Mouse (Mus musculus) midbrain, embryonic 16.5 days (tissue): ENCODE data around the gene Vezf1. TPM values are rescaled to one million over a fixed set of nuclear protein-coding genes. Genes with fewer than 3 reads are reported as not detected.
"Not testable (repeated sequence)": the region's sequence is repeated elsewhere in the genome, so short reads cannot be mapped to it uniquely, and the experiment has no call there.

Experiments used
- ATAC-seq: fragments of 200-750 bp; cut with Nextera tagmentation; 2 replicates; pipeline ENCODE4 v1.8.0; 2017; ENCODE audit warnings: moderate TSS enrichment
- H3K27ac ChIP-seq: fragments of 300-500 bp; sonication (generic); 2 replicates; pipeline ENCODE4 v1.5.1; 2014; ENCODE audit warnings: mild to moderate bottlenecking, low read length, mixed read lengths
- H3K27me3 ChIP-seq: fragments of 300-500 bp; sonication (generic); 2 replicates; pipeline ENCODE4 v1.6.1; 2014; ENCODE audit warnings: low read depth, low read length, mixed read lengths; ENCODE audit not compliant: control insufficient read depth, insufficient read depth
- H3K36me3 ChIP-seq: fragments of 300-500 bp; sonication (generic); 2 replicates; pipeline ENCODE4 v1.6.1; 2014; ENCODE audit warnings: mild to moderate bottlenecking, low read length, moderate library complexity, mixed read lengths; ENCODE audit not compliant: control insufficient read depth, insufficient read depth
- H3K4me1 ChIP-seq: fragments of 300-500 bp; sonication (generic); 2 replicates; pipeline ENCODE4 v1.6.1; 2014; ENCODE audit warnings: mild to moderate bottlenecking, low read length, mixed read lengths; ENCODE audit not compliant: control insufficient read depth, insufficient read depth
- H3K4me2 ChIP-seq: fragments of 300-500 bp; sonication (generic); 2 replicates; pipeline ENCODE4 v1.6.1; 2014; ENCODE audit warnings: mild to moderate bottlenecking, low read length, mixed read lengths
- H3K4me3 ChIP-seq: fragments of 300-500 bp; sonication (generic); 2 replicates; pipeline ENCODE4 v1.5.1; 2014; ENCODE audit warnings: low read depth, mild to moderate bottlenecking, low read length, moderate library complexity, mixed read lengths
- H3K9ac ChIP-seq: fragments of 300-500 bp; sonication (generic); 2 replicates; pipeline ENCODE4 v1.6.1; 2014; ENCODE audit warnings: low read depth, low read length, mixed read lengths
- H3K9me3 ChIP-seq: fragments of 300-500 bp; sonication (generic); replicated peaks from 2 replicates; pipeline ENCODE4 v1.6.1; 2014; ENCODE audit warnings: mild to moderate bottlenecking, low read length, mixed read lengths; ENCODE audit not compliant: control insufficient read depth, poor library complexity, severe bottlenecking
- WGBS: fragments of 180-500 bp; shearing (Covaris S2); extraction: QIAGEN DNeasy Blood & Tissue Kit; methylation state at CpG from one replicate; pipeline ENCODE4 v1.1.7; 2014; 5-methylcytosine and 5-hydroxymethylcytosine counted together
- polyA plus RNA-seq: library from polyadenylated mRNA; unstranded; fragments of >200 nt; fragmentation: Nextera tagmentation; extraction: Ambion mirVana; gene quantifications from 2 replicates; pipeline ENCODE4 v1.2.1, GENCODE M21; 2015

Gene Vezf1
- polyA plus RNA-seq, 1 experiment from 2014 or later = 39.5 TPM

DNA sequence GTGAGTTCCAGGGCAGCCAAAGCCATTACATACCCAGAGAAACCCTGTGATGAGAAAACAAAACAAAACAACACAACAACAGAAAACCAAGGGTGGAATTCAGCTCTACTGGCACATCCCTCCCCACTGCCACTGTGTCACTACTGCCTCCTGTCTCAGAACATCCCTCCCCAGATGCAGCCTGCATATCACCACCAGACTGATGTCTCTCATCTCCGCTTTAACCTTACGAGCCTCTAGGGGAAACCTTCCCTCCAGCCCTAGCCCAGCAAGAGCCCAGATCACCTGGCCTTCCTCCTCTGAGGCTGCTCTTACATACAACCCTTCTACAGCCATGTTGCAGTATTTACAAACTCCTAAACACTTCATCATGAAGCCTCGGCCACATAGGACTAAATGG, 30.7 kb upstream of the Vezf1 start:
- no peak overlapping the region for H3K9ac ChIP-seq
- H3K4me2 ChIP-seq = no peak overlapping the region
- no peak for ATAC-seq
- H3K9me3 ChIP-seq = no peaks in the 10 kb centered on the region
- no peak overlapping the region for H3K27ac ChIP-seq
- H3K4me3 ChIP-seq = no peak overlapping the region
- H3K27me3 ChIP-seq = no peaks in the 10 kb centered on the region
- H3K4me1 ChIP-seq = no peaks in the 10 kb centered on the region
- 83% methylated on average over 3 of the region's 3 CpGs for WGBS
- H3K36me3 ChIP-seq = no peaks in the 10 kb centered on the region; the same call in 1 of the 2 replicates

- 96% methylated on average over 1 of the region's 1 CpGs for WGBS
- ATAC-seq = no peak
Observed at GRCm38 (mm10) chr11:88039066-88039465, 29.0 kb upstream of the Vezf1 start.

GRCm38 (mm10) chr11:88044314-88044713, 23.8 kb upstream of the Vezf1 start:
- Histone ChIP-seq H3K9ac (no peak overlapping the region), H3K4me2 (no peak overlapping the region), H3K4me3 (no peak overlapping the region), H3K9me3 (no peaks in the 10 kb centered on the region), H3K36me3 (peaks cover 2% of the 10 kb centered on the region; the same call in 1 of the 2 replicates), H3K27ac (no peak overlapping the region), H3K27me3 (no peaks in the 10 kb centered on the region), H3K4me1 (peaks cover 16% of the 10 kb centered on the region)
- ATAC-seq = no peak

More at GRCm38 (mm10) chr11:88039066-88039465, 29.0 kb upstream of the Vezf1 start:
- H3K27me3 ChIP-seq = no peaks in the 10 kb centered on the region
- no peak overlapping the region for H3K4me2 ChIP-seq
- H3K4me3 ChIP-seq = no peak overlapping the region
- H3K9ac ChIP-seq = no peak overlapping the region
- no peaks in the 10 kb centered on the region for H3K4me1 ChIP-seq
- no peak overlapping the region for H3K27ac ChIP-seq
- H3K9me3 ChIP-seq = no peaks in the 10 kb centered on the region
- H3K36me3 ChIP-seq = no peaks in the 10 kb centered on the region

DNA sequence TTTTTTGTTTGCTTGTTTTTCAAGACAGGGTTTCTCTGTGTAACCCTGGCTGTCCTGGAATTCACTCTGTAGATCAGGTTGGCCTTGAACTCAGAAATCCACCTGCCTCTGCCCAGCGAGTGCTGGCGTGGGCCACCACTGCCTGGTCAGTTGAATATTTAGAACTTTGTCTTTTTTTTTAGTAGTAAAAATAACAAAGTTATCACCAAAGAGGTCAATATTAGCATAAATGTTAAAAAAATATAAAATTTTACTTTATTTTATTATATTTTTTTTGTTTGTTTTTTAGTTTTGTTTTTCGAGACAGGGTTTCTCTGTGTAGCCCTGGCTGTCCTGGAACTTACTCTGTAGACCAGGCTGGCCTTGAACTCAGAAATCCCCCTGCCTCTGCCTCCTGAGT, 22.9 kb upstream of the Vezf1 start:
- not testable (repeated sequence) for H3K9me3 ChIP-seq, H3K36me3 ChIP-seq, H3K4me3 ChIP-seq, H3K9ac ChIP-seq, ATAC-seq, H3K27me3 ChIP-seq, H3K4me2 ChIP-seq, H3K27ac ChIP-seq
- WGBS = 98% methylated on average over 3 of the region's 3 CpGs
- H3K4me1 ChIP-seq = peaks cover 24% of the 10 kb centered on the region

GRCm38 (mm10) chr11:88045878-88046277, 22.2 kb upstream of the Vezf1 start:
- WGBS = 87% methylated on average over 4 of the region's 4 CpGs
- Histone ChIP-seq H3K9me3 (no peaks in the 10 kb centered on the region), H3K27me3 (no peaks in the 10 kb centered on the region), H3K4me3 (no peak overlapping the region), H3K9ac (no peak overlapping the region), H3K4me2 (no peak overlapping the region; the same call in 1 of the 2 replicates), H3K36me3 (peaks cover 10% of the 10 kb centered on the region; the same call in 1 of the 2 replicates), H3K27ac (no peak overlapping the region), H3K4me1 (peaks cover 27% of the 10 kb centered on the region)
- no peak for ATAC-seq

DNA sequence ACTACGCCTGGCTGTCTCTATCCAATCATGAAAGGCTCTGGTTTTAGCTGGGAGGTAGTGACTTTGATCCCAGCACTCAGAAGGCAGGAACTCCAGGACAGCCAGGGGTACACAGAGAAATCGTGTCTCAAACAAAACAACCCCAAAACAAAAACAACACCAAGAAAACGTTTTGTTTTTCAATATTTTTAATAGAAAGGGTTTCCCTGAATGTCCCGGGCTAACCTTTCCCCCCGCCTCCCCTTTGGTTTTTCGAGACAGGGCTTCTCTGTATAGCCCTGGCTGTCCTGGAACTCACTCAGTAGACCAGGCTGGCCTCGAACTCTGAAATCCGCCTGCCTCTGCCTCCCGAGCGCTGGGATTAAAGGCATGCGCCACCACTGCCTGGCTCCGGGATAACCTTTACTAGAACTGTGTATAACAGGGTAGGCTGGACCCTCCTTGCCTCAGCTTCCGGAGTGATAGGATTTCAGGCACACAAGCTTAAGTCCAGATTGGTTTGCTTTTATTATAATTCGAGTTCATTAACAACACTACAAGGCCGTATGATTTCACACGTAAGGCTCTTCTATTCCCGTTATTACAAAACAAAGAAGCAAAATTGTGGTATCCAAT, 21.6 kb upstream of the Vezf1 start:
- H3K27me3 ChIP-seq = no peaks in the 10 kb centered on the region
- H3K9me3 ChIP-seq = no peaks in the 10 kb centered on the region
- peak; percentile 9; the same call in 1 of the 2 replicates for ATAC-seq
- peak overlapping the region; percentile 97 for H3K4me3 ChIP-seq
- peak overlapping the region; percentile 99 for H3K9ac ChIP-seq
- peaks cover 10% of the 10 kb centered on the region; the same call in 1 of the 2 replicates for H3K36me3 ChIP-seq
- peak overlapping the region; percentile 60 for H3K4me2 ChIP-seq
- H3K4me1 ChIP-seq = peaks cover 30% of the 10 kb centered on the region
- peak overlapping the region; percentile 100 for H3K27ac ChIP-seq
- WGBS = 58% methylated on average over 17 of the region's 17 CpGs

- peak within 1 kb of the TSS; percentile 100 for H3K27ac ChIP-seq
- peaks cover 10% of the 10 kb centered on the region; the same call in 1 of the 2 replicates for H3K36me3 ChIP-seq
- peak within 1 kb of the TSS; percentile 80 for H3K4me2 ChIP-seq
- H3K4me3 ChIP-seq = peak within 1 kb of the TSS; percentile 97
- no peaks in the 10 kb centered on the region for H3K9me3 ChIP-seq
- peaks cover 30% of the 10 kb centered on the region for H3K4me1 ChIP-seq
- under 1% methylated on average over 59 of the region's 60 CpGs for WGBS
- H3K9ac ChIP-seq = peak within 1 kb of the TSS; percentile 99
- H3K27me3 ChIP-seq = no peaks in the 10 kb centered on the region
- peak; percentile 92 for ATAC-seq
Observed at GRCm38 (mm10) chr11:88046944-88047794, 20.9 kb upstream of the Vezf1 start, which contains the start of gene Srsf1. Srsf1 (plus strand) TSS chr11:88047373.

DNA sequence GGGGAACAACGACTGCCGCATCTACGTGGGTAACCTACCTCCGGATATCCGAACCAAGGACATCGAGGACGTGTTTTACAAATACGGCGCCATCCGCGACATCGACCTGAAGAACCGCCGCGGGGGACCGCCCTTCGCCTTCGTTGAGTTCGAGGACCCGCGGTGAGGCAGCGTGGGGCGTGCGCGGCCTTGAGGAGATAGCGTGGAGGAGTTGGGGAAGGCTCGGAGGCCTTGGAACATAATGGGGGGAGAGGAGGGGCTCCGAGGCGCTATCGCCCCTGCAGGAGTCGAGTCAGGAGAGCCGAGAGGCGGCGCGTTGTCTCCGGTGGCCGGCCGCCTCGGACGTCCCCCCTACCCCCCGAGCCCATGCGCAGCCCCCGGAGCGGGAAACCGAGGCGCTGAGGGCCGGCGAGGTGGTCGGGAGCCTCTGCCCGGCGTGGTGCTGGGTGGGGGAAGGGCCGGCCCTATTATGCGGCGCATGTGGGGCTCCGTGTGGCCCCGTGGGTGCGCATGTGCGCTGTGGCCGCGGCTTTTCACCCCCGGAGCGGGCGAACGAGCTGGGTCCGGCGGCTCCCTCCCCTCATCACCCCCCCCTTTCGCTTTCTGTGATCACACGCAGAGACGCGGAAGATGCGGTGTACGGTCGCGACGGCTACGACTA, 20.1 kb upstream of the Vezf1 start:
- Histone ChIP-seq H3K4me1 (peaks cover 32% of the 10 kb centered on the region), H3K27me3 (no peaks in the 10 kb centered on the region), H3K4me3 (peak overlapping the region; percentile 97), H3K27ac (peak overlapping the region; percentile 100), H3K9ac (peak overlapping the region; percentile 99), H3K36me3 (peaks cover 10% of the 10 kb centered on the region; the same call in 1 of the 2 replicates), H3K4me2 (peak overlapping the region; percentile 80), H3K9me3 (no peaks in the 10 kb centered on the region)
- peak; percentile 87 for ATAC-seq
- WGBS = under 1% methylated on average over 75 of the region's 76 CpGs
